Mouse (Mus musculus): Measurements from ENCODE around the gene Syn3.

- no peak for TF ChIP-seq CTCF (IDR thresholded peaks at IDR 0.05; ENCODE audit: low read depth)
- TF ChIP-seq EP300 (optimal IDR thresholded peaks at IDR 0.05) = no peak
Observed at GRCm38 (mm10) chr10:86286508-86286907, 212.2 kb downstream of the Syn3 start.
